Mouse (Mus musculus) stomach, postnatal 0 days (tissue): ENCODE measurements around the gene Rps29.

Experiments
- CTCF ChIP-seq: IDR thresholded peaks from 2 replicates; pipeline ENCODE4 v1.5.1; 2016; ENCODE audit warnings: antibody characterized with exemption, low read depth, mild to moderate bottlenecking, moderate library complexity
- EP300 ChIP-seq: optimal IDR thresholded peaks from 2 replicates; pipeline ENCODE3; 2016; ENCODE audit warnings: antibody characterized with exemption

DNA sequence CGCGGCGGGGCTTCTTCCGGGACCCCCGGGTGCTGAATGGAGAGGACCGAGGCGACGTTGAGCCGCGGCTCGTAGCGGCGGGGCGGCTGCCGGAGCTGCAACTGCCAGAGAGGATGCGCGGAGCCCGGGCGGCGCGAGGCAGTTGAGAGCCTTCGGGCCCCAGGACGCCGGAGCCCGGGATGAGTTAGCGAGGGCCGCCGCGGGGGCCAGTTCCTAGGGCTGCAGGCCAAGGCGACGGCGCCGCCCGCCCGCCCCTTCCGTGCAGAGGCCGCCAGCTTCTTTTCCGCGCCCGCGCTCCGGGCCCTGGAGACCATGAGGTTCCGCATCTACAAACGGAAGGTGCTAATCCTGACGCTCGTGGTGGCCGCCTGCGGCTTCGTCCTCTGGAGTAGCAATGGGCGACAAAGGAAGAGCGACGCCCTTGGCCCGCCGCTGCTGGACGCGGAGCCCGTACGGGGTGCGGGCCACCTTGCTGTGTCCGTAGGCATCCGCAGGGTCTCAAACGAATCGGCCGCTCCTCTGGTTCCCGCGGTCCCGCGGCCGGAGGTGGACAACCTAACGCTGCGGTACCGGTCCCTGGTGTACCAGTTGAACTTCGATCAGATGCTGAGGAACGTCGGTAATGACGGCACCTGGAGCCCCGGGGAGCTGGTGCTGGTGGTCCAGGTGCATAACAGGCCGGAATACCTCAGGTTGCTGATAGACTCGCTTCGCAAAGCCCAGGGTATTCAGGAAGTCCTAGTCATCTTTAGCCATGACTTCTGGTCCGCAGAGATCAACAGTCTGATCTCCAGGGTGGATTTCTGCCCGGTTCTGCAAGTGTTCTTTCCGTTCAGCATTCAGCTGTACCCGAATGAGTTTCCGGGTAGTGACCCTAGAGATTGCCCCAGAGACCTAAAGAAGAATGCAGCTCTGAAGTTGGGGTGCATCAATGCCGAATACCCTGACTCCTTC, 25.6 kb upstream of the Rps29 start:
- TF ChIP-seq CTCF = no peak
- no peak for TF ChIP-seq EP300
